Mouse (Mus musculus) embryo, embryonic 11.5 days (tissue): Measurements from ENCODE around the gene Cdh15.

Experiments used
- DNase-seq: peaks from one replicate; pipeline ENCODE4 v3.0.0-alpha.2; 2012; ENCODE audit warnings: low read depth, low spot score

Cdh15 gene

DNA sequence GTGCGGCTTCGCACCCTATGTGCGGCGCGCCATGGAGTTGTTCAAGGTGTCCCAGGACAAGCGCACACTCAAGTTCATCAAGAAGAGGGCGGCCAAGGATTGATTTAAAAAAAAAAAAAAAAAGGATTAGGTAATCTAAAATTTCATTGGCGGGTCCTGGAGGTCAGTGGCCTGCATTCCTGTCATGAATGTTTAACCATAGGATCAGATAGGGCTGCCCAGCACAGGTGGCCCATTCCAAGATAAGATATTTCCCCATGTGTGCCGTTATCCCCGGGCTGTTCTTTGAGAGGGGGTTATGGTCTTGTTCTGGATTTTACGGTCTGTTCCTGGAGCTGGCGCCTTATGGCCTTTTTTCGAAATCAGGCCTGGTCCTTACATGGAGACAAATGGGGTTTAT lies 11.1 kb upstream of the Cdh15 start:
- no peak for DNase-seq

DNA sequence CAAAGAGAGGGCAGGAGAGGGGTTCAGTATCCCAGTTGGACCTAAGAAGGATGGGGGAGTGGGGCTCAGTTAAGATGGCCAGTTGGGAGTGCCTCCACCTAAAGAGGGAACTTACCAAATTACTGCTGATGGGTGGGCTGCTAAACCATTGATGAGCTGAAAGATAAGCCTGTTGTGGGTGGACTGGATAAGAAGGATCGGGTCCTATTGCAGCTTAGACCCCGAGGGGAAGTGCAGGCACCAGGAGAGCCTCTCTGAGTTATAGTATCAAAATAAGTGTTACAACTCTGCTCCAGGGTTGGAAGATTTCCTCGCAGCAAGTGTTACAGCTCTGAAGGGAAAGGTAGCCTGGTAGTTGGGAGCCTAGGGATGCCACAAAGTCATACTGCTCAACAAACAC lies 3.6 kb upstream of the Cdh15 start:
- no peak for DNase-seq

DNA sequence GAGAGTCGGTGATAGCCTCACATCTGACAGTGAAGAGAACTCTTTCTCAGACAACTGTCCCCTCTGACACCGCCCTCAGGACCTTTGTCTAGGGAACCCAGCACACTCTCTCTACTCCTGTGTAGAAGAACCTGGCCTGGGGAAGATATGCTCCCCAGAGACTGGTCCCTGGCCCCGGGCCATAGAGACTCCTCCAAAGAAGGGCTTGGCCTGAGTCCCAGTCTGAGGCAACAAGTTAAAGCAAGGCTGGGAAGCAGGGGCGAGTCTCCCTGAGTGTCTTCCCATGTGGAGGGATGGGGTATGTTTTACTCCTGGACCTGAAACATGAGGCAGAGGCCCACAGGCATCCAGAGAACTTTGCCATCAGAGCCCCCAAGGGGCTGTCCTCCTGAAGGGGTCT lies 2.1 kb upstream of the Cdh15 start:
- DNase-seq: no peak

DNA sequence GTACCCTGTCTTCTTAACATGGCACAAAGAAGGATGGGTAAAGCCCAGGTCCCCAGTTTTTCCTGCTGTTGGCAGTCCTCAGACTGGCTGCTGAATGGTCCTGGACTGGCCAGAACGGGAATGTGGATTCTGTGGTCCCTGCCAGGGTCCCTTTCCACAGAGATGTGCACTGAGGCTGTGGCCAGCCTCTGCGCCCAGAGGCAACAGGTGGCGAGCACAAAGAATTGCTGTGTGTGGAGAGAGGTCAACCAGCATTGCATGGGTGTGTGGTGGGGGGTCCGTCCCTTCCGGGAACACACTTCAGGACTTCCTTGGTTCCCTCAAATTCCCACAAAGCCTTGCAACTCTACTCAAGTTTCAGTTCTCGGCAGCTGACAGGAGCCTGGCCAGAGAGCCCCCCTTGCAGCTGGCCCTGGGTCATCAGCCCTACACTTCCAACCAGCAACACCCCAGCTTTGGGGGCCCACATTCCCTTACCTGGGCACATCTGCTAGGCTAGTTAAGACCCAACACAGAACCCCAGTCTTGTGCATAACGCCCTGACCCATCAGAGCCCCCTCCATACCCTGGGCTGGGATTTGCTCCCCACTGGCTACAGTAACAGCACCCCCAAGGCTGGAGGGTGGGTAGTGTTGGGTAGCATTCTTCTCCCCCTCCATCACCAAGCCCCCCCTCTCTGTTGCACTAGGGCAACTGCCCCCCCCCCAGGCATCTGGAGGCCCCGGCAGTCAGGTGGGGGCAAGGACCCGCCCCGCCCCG lies 1.6 kb downstream of the Cdh15 start:
- no peak for DNase-seq

DNA sequence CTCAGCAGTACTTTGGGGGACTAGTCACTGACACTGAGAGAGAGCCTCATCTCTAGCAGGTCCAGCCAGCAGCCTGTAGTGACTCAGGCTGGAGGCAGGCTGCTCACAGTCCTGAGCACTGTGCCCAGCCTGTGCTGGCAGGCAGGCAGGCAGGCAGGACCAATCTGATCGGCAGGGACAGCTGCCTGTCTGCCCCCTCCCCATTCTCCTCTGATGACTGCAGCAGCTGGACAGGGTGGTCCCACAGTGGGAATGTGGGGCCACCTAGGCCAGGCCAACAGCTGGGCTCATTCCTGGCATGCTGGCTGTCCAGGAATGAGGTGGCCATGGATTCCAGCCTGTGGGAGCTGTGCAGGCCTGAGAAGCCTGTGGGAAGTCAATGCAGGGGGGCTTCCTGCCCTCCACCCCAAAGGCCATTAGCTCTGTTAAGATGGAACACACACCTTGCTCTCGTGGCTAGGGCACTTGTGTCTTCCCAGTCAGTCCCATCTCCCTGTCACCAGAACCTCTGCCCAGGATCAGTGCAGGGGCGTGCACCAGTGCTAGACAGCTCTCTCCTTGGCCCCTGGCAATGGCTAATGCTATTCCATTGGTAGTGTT lies 3.0 kb downstream of the Cdh15 start:
- DNase-seq: no peak

DNA sequence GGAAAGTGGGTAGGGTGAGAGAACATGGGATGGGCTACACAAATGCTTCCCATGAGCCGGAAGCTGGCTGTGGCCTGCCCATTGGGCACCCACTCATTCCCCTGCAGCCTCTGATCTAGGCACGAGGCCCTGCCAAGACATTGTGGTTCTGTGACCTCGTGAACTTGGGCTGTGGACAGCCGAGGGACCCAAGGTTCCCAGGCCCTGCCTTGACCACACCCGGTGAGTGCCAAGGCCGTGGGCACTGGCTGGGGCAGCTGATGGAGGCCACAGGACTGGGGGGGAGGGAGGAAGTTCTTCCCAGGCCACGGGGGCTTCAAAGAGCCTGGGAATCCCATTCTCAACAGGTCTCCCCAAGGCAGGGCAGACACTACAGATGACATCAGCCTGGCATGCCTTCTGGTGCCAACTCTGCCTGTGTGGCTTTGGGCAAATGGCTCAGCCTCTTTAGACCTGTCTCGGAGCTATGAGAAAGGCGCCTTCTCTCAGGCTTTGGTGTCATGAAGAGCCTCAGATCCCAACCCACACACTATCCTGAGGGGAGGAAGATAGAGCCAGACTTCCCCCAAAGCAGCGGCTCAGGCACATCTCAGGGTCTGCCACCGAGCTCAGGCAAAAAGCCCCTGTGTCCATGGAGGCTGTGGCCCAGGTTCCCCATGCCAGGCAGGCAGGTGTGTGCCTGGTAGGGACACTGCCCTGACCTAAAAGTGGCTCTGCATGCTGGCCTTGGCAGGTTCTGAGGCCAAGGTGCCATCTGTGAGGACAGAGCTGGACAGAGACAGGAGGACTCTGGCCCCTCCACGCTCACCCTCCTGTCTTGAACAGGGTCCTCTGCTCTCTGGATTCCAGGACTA lies 4.2 kb downstream of the Cdh15 start:
- DNase-seq: no peak

DNA sequence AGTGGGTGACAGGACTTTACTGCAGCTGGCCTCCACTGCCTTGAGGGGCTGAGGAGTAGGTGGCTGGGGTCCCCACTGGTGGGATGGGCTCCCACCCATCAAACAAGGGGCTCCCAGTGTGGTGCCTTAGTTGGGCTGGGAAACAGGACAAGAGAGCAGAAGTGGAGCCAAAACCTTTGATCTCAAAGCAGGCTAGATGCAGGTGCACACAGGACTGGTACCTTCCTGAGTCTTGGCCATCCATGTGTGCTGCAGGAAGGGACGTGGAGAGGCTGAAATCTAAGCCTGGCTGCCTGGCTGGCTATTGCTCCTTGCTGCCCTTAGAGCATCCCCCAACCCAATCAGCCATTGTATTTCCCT lies 4.8 kb downstream of the Cdh15 start:
- no peak for DNase-seq

DNA sequence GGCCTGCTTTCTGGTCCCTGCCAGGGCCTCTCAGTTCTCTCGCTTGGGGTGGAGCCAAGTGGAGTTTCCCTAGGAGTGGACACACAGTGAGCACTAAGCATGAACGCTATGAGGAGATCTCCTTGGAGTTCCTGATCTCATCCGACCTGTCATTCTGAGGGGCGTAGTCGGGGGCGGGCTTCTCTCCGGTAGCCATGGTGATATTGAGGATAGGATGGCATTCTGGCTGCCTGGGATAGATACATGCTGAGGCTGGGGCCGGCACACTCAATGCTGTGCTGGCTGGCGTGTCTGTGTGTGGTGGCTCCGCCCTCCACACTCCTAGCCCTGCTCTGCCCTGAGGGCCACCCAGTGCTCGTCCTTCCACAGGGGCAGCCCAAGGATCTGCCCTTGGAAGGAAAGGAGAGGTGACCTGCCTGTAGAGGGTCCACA lies 5.6 kb downstream of the Cdh15 start:
- no peak for DNase-seq

DNA sequence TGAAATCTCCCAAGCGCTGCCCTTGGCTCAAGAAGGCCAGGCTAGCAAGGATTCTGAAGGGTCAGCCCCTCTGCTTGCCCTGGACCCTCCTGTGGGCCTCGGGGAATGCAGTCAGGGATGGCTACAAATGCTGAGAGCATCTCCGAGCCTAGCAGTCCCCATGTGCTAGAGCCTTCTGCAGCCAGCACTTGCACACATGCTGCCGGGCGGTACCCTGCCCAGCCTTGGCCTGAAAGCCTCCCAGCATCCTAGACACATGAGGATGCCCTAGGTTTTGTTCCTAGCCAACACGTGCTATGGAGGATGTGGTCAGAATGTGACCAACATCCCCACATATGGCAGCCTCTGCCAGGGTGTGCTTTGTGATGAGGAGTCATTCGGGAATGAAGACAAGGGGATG lies 6.6 kb downstream of the Cdh15 start:
- DNase-seq: no peak

DNA sequence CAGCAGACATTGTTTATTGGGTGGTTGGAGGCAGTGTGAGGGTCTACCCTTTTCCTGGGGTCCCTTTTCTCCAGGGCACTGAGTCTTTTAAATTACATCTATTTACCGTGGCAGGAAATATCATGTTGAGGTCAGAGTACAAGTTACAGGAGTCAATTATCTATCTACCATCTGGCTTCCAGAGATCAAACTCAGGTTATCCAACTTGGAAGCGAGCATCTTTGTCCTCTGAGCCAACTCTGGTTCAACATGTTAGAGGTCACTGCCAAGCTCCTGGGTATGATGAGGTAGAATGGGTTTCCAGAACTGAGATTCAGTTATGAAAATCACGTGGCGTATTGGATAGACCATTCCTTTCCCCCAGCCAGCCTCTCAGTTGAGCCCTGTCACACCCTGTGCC lies 7.4 kb downstream of the Cdh15 start:
- no peak for DNase-seq

DNA sequence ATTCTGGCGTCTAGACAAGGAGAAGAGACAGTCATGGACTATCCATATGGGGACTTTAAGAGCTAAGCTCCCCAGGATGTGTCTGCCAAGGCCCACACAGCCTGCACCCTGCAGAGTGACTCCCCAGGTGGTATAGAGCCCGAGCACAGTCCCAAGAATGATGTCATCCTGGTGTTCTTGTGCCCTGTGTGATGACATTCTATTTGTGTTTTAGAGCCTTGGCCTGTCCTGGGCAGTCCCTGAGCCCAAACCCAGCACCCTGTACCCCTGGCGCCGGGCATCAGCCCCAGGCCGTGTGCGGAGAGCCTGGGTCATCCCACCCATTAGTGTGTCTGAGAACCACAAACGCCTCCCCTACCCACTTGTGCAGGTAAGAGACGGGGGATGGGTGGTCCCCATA lies 8.5 kb downstream of the Cdh15 start:
- DNase-seq: no peak

DNA sequence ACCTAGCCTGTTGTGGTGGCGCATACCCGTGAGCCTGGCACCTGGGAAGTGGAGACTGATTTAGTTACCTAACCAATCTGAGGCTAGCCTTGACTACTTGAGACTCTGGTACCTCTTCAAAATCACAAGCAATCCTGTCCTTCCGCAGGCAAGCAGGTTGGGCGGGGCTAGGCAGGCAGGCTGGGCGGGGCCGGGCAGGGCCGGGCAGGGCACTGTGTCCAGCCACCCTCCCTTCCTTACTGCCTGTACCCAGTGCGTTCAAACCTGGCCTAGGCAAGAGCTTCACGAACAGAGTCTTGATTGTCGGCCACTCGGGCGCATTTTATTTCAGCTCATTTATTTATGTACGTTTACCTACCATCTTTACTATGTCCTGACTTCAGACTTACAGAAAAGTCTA lies 12.1 kb downstream of the Cdh15 start:
- no peak for DNase-seq

DNA sequence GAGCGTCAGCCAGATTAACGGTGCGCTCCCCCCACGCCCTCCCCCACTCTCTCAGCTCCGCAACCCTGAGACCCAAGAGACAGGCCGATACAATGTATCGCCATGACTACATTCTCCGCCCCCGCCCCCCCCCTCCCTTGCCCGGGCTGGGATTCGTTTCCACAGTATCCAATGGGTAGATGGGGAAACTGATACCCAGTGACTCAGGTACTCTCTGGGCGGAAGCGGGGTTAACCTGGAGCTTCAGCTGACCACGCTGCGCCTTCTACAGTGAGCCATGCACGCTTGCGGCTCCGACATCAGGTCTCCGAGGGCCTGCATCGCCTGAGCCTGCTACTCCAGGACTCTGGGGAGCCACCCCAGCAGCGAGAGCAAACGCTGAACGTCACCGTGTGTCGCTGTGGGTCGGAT lies 17.0 kb downstream of the Cdh15 start:
- no peak for DNase-seq

DNA sequence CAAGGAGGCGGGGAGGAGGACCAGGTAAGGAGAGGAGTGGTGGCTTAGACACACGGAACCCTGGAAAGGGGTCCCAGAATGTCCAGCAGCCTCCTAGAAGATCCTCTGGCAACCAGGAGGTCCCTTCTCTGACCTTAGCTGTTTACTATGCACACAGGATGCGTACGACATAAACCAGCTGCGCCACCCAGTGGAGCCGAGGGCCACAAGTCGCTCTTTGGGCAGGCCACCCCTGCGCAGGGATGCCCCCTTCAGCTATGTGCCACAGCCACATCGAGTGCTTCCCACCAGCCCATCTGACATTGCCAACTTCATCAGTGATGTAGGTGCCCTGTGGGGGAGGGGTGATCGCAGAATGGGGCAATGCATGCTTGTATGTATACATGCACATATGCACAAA lies 17.7 kb downstream of the Cdh15 start:
- DNase-seq: no peak

DNA sequence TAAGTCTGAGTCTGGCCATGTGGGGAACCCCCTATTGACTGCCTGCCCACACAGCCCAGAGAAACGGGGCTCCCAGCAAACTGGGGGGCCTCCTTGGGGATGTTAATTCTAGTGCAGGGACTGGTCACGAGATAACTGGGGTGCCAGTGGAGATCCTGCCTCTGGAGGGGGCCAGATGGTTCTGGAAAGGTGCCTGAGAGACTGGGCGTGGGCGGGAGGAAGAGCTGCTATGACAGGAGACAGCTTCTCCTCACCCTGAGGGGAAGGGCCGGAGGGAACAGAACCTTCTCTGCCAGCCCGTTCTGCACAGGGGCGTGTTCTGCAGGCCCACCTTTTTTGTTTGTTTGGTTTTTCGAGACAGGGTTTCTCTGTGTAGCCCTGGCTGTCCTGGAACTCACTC lies 18.5 kb downstream of the Cdh15 start:
- DNase-seq: no peak

DNA sequence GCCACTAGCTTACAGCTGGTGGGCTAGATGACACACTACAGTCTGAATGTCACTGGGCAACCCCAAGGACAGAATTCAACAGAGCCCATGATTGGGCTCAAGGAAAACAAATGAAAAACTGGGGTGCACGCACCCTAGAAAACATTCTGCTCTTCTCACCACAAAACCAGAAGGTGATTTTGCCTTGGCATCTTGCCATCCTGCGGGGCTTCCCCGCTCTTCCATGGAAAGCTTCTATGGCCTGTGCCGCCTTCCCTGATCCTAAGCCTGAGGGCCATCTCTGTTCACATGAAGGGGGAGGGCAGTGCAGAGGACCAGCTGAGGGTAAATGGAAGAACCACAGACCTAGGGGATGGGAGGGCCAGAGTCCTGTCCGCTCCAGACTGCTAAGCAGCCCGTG lies 20.2 kb downstream of the Cdh15 start:
- DNase-seq: no peak

DNA sequence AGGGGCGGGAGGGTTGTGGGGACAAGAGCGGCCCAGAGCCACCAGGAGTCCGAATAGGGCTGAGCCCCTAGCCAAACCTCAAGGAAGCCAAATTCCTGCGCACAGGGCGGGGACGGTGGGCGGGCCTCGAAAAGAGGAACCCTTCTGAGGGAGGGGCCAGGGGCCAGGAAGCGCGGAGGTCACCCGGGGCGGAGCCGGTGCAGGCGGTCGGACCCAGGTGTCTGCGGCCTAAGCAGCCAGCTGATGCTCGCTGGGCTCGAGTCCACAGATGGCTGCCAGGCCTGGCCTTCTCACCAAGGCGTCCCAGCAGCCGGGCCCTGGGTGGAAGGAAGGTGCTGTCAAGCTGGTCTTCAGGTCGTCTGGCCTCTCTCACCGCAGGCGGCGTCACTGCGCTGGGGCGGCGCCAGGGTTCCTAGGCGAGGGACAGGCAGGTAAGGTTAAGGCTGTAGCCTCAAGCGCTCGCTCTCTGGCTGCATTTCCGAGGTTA lies 22.7 kb downstream of the Cdh15 start:
- DNase-seq: no peak

DNA sequence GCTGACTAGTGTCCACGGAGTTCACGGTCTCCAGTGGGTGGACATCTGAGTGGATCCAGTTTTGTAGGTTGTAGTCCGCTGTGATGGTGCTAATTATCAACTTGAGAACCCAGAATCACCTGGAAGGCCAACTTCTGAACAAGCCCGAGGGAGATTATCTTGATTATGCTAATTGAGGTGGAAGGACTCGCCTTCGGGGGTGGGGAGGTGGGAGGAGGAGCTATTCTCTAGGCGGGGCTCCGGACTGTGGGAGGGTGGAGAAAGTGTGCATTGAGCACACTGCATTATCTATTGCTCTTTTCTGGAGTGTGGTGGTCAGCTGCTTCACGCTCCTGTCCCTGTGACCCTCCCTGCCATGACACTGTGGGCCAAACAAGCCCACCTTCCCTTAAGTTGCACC lies 23.9 kb downstream of the Cdh15 start:
- DNase-seq: no peak

DNA sequence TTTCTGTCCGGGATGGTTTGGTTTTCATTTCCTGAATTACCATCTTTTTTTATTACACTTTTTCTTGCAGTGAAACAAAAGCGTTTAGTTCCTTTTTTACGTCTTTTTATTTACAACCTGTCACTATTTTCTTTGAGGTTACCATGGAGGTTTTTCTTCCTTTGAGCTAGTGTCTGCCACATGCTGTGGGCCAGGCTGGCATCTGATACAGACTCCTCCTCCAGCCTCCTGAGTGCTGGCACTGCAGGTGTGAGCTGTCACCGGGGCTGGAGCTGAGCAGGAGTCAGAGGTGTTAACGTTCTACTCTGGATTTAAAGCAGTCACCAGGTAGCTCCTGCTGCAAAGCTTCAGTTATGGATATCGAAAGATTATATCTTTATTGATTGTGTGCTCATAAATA lies 25.4 kb downstream of the Cdh15 start:
- no peak for DNase-seq

DNA sequence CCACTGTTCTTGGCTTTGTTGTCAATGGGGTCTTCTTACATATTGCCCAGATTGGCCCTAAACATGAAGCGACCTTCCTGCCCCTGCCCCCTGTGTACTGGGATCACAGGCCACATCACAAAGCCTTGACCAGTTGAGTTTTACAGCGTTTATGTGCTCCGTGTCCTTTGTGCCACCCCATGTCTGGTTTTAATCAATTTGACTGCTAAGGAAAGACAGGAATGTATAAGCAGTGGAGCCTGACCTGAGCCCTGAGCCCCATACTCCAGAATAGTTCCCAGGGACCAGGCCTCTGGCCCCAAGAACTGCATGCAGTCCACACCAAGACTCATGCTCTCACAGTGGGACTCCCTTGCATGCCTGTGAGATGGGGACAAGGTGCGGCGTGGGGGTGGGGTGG lies 27.4 kb downstream of the Cdh15 start:
- peak; percentile 23 for DNase-seq

DNA sequence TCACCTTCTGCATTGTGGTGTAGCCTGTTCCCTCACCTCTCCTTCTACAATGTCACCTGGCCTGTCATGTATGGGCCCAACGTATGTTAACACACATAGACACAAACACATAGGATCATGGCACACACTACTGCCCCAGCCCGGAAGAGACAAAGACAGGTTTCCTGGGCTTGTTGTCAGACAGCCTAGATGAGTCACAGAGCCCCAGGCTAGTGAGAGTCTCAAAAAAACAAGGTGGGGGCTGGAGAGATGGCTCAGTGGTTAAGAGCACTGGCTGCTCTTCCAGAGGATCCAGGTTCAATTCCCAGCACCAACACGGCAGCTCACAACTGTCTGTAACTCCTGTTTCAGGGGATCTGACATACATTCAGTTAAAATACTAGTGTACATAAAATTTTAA lies 30.5 kb downstream of the Cdh15 start:
- DNase-seq: no peak

DNA sequence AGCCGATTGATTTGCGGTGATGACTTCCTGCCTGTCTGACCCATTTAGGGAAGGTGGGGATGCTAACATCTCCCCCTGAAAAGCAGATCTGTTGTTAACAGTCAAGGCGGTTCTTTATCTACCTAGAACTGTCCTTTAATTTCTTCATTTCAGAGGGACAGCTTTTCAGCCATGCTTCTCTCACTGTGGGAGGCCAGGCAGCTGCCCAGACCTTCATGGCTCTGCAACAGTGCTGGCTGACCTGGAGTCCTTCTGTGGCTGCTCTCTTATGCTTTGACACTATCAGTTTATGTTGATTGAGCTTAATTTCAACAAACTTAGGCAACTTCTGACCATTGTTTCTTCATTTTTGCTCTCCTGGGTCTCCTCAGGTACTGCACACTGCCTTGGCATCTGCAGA lies 32.5 kb downstream of the Cdh15 start:
- DNase-seq: no peak

DNA sequence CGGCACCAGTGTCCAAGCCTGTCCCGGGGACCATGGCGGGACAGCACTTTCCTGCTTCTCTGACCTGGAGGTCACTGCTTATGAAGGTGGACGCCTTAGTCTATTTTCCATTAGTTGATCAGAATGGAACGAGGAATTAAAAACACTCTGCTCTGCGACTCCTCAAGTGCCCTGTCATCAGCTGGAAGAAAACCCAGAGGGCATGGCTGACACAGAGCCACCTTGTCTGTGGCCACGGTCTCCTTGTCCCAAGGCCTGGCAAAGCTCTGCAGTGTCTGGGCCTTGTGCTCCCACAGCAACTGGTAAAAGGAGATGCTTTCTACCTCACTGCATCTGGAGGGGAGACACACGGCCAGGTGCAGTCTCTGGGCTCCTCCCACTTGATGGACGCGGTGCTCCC lies 35.9 kb downstream of the Cdh15 start:
- DNase-seq: no peak
